Mouse (Mus musculus) ES-E14 (cell line): Measurements from ENCODE around the gene Yars.

ENCODE experiments used
- CHD2 ChIP-seq: IDR thresholded peaks from 2 replicates; pipeline ENCODE4 v1.6.1; 2014; ENCODE audit warnings: mild to moderate bottlenecking, low read depth, low read length, inconsistent platforms
- HCFC1 ChIP-seq: IDR thresholded peaks from 2 replicates; pipeline ENCODE4 v1.6.1; 2012; ENCODE audit warnings: low read length, inconsistent platforms, borderline replicate concordance; ENCODE audit not compliant: insufficient read depth
- MAFK ChIP-seq: IDR thresholded peaks from 2 replicates; pipeline ENCODE4 v1.6.1; 2014; ENCODE audit warnings: mild to moderate bottlenecking, low read depth, low read length, inconsistent platforms; ENCODE audit not compliant: insufficient read depth
- ZC3H11A ChIP-seq: IDR thresholded peaks from 2 replicates; pipeline ENCODE4 v1.6.1; 2012; ENCODE audit warnings: low read depth, mild to moderate bottlenecking, inconsistent platforms, low read length, borderline replicate concordance
- ZNF384 ChIP-seq: IDR thresholded peaks from 2 replicates; pipeline ENCODE4 v1.6.1; 2012; ENCODE audit warnings: low read depth, low read length, inconsistent platforms

GRCm38 (mm10) chr4:129211461-129211860 lies 21.9 kb downstream of the Yars start:
- TF ChIP-seq ZC3H11A (no peak), MAFK (no peak), HCFC1 (no peak), ZNF384 (no peak), CHD2 (no peak)
